Mouse (Mus musculus) heart, adult 2 months (tissue): ENCODE data around the gene Olfr114.

Source experiments
- CTCF ChIP-seq: fragments of 200-600 bp; IDR thresholded peaks from 2 replicates; pipeline ENCODE4 v1.8.1; 2022; ENCODE audit warnings: antibody characterized with exemption, mild to moderate bottlenecking, moderate library complexity
- EP300 ChIP-seq: fragments of 200-500 bp; IDR thresholded peaks from 2 replicates; pipeline ENCODE4 v1.6.1; 2011; ENCODE audit warnings: low read depth, low read length, control low read depth; ENCODE audit not compliant: insufficient read depth
- POLR2A ChIP-seq: fragments of 200-500 bp; IDR thresholded peaks from 2 replicates; pipeline ENCODE4 v1.6.1; 2011; ENCODE audit warnings: mild to moderate bottlenecking, low read depth, low read length, control low read depth; ENCODE audit not compliant: insufficient read depth

DNA sequence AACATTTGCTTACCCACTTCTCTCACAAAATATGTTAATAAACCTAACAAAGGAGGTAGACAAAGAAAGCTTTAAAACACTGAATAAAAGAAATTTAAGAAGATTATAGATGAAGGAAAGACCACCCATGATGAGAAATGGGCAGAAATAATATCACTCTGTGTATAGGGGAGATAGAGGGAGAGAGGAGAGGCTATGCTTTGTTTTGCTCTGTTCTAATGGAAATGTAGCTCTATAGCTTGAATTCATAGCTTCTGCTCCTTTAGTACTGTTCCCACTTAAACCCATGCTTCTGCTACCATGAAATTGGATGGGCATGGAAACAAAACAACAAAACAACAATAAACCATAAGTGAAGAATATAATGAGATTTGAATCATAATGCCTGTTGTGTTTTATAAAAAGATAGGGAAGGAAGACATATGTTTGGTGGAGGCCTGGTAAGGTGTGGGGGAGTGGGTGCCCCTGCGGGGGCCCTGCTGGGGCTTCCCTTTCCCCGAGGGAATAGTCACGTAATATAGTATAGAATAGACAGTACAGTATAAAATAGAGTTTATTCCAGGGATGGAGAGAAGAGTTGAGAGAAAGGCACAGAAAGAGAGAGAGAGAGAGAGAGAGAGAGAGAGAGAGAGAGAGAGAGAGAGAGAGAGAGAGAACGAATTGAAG, 51.0 kb downstream of the Olfr114 start:
- TF ChIP-seq CTCF (no peak), POLR2A (no peak), EP300 (no peak)
